Mouse (Mus musculus) G1E (cell line): ENCODE data around the gene 4930558K02Rik. TPM values are rescaled to one million over a fixed set of nuclear protein-coding genes. Genes with fewer than 3 reads are reported as not detected.

Experiments used
- ATAC-seq: 2 replicates; pipeline ENCODE4 v1.8.0; 2016; ENCODE audit warnings: mild to moderate bottlenecking; ENCODE audit not compliant: insufficient number of reproducible peaks, poor library complexity, low FRiP score, severe bottlenecking; ENCODE audit errors: extremely low read depth
- DNase-seq: peaks from one replicate; pipeline ENCODE4 v3.0.0; 2012; ENCODE audit warnings: low spot score
- H3K27me3 ChIP-seq: 2 replicates; pipeline ENCODE4 v1.6.1; 2012; ENCODE audit warnings: mild to moderate bottlenecking, low read length, inconsistent platforms; ENCODE audit not compliant: insufficient read depth
- H3K36me3 ChIP-seq: replicated peaks from 2 replicates; pipeline ENCODE3; 2012; ENCODE audit warnings: mild to moderate bottlenecking, inconsistent platforms
- H3K4me1 ChIP-seq: 2 replicates; pipeline ENCODE4 v1.6.1; 2012; ENCODE audit warnings: low read depth, low read length, inconsistent platforms, mixed read lengths; ENCODE audit not compliant: insufficient read depth
- H3K4me3 ChIP-seq: 2 replicates; pipeline ENCODE4 v1.5.1; 2012; ENCODE audit warnings: low read depth, mild to moderate bottlenecking, inconsistent platforms, low read length, moderate library complexity, mixed read lengths
- H3K9me3 ChIP-seq: replicated peaks from 2 replicates; pipeline ENCODE4 v1.6.1; 2012; ENCODE audit warnings: inconsistent platforms
- CTCF ChIP-seq: IDR thresholded peaks from 2 replicates; pipeline ENCODE4 v1.5.1; 2012; ENCODE audit warnings: low read depth, low read length, inconsistent platforms, mixed read lengths
- GATA1 ChIP-seq: IDR thresholded peaks from 2 replicates; pipeline ENCODE4 v1.6.1; 2012; ENCODE audit warnings: borderline replicate concordance, low read length, inconsistent platforms, mixed read lengths
- GATA2 ChIP-seq: IDR thresholded peaks from 2 replicates; pipeline ENCODE4 v1.6.1; 2012; ENCODE audit warnings: low read depth, low read length, inconsistent platforms, borderline replicate concordance
- POLR2AphosphoS5 ChIP-seq: IDR thresholded peaks from 2 replicates; pipeline ENCODE4 v1.6.1; 2012; ENCODE audit warnings: low read depth, low read length, inconsistent platforms; ENCODE audit not compliant: insufficient replicate concordance
- TAL1 ChIP-seq: conservative IDR thresholded peaks from 2 replicates; pipeline ENCODE4 v1.6.1; 2012; ENCODE audit warnings: low read depth, low read length, inconsistent platforms, mixed read lengths
- polyA plus RNA-seq: library from polyadenylated mRNA; stranded (reverse); fragments of >175 nt; gene quantifications from 2 replicates; pipeline ENCODE4 v1.2.3, GENCODE M21; 2012
- total RNA-seq, 2 experiments: library from RNA; stranded (forward) in 1 of 2; stranded (reverse) in 1 of 2; fragments of 200-1000 nt in 1 of 2; fragments of >200 nt in 1 of 2; fragmentation: Nextera tagmentation in 1 of 2; gene quantifications; 2 replicates each; pipeline ENCODE4 v1.2.3; 2014 to 2017

4930558K02Rik gene
- total and polyA plus RNA-seq, 3 experiments, result not detected

- DNase-seq, result no peak
- H3K27me3 ChIP-seq, result peaks cover 7% of the 10 kb centered on the region
- H3K36me3 ChIP-seq, result no peaks in the 10 kb centered on the region
- H3K9me3 ChIP-seq, result no peaks in the 10 kb centered on the region
- no peak overlapping the region for H3K4me3 ChIP-seq
- H3K4me1 ChIP-seq, result peaks cover 4% of the 10 kb centered on the region; the same call in 1 of the 2 replicates
- no peak for TF ChIP-seq POLR2AphosphoS5
- TF ChIP-seq TAL1, result no peak
- TF ChIP-seq GATA1, result no peak
- TF ChIP-seq GATA2, result no peak
- TF ChIP-seq CTCF, result no peak
- ATAC-seq, result no peak
Observed at GRCm38 (mm10) chr1:161999338-161999737, 19.9 kb upstream of the 4930558K02Rik start.

- Histone ChIP-seq H3K9me3 (no peaks in the 10 kb centered on the region), H3K4me3 (no peak overlapping the region), H3K36me3 (no peaks in the 10 kb centered on the region), H3K27me3 (peaks cover 7% of the 10 kb centered on the region), H3K4me1 (peaks cover 4% of the 10 kb centered on the region; the same call in 1 of the 2 replicates)
- no peak for TF ChIP-seq POLR2AphosphoS5
- no peak for TF ChIP-seq GATA2
- no peak for TF ChIP-seq CTCF
- TF ChIP-seq TAL1, result no peak
- no peak for TF ChIP-seq GATA1
- DNase-seq (no peak), ATAC-seq (no peak)
Observed at GRCm38 (mm10) chr1:161998781-161999180, 19.3 kb upstream of the 4930558K02Rik start.

- Histone ChIP-seq H3K27me3 (peaks cover 11% of the 10 kb centered on the region), H3K36me3 (no peaks in the 10 kb centered on the region), H3K4me3 (no peak overlapping the region), H3K4me1 (no peaks in the 10 kb centered on the region), H3K9me3 (no peaks in the 10 kb centered on the region)
- DNase-seq (no peak), ATAC-seq (no peak)
- TF ChIP-seq GATA2 (no peak), GATA1 (no peak), TAL1 (no peak), CTCF (no peak)
Observed at GRCm38 (mm10) chr1:161992389-161992788, 13.0 kb upstream of the 4930558K02Rik start.

- ATAC-seq, result no peak
- no peak for DNase-seq
- Histone ChIP-seq H3K9me3 (no peaks in the 10 kb centered on the region), H3K36me3 (no peaks in the 10 kb centered on the region), H3K4me3 (no peak overlapping the region), H3K27me3 (peaks cover 12% of the 10 kb centered on the region), H3K4me1 (no peaks in the 10 kb centered on the region)
- TF ChIP-seq POLR2AphosphoS5 (no peak), TAL1 (no peak), GATA2 (no peak), CTCF (no peak), GATA1 (no peak)
Observed at GRCm38 (mm10) chr1:161991846-161992245, 12.4 kb upstream of the 4930558K02Rik start.

GRCm38 (mm10) chr1:161990684-161991578, 11.5 kb upstream of the 4930558K02Rik start:
- no peak overlapping the region for H3K4me3 ChIP-seq
- TF ChIP-seq GATA2 (no peak), TAL1 (no peak), GATA1 (no peak), POLR2AphosphoS5 (no peak), CTCF (no peak)
- H3K36me3 ChIP-seq, result no peaks in the 10 kb centered on the region
- no peak for DNase-seq
- no peak for ATAC-seq
- peaks cover 16% of the 10 kb centered on the region for H3K27me3 ChIP-seq
- no peaks in the 10 kb centered on the region for H3K9me3 ChIP-seq
- no peaks in the 10 kb centered on the region for H3K4me1 ChIP-seq

- ATAC-seq (no peak), DNase-seq (no peak)
- no peaks in the 10 kb centered on the region for H3K9me3 ChIP-seq
- no peaks in the 10 kb centered on the region for H3K36me3 ChIP-seq
- peaks cover 23% of the 10 kb centered on the region for H3K27me3 ChIP-seq
- H3K4me1 ChIP-seq, result no peaks in the 10 kb centered on the region
- no peak overlapping the region for H3K4me3 ChIP-seq
- TF ChIP-seq TAL1 (no peak), GATA1 (no peak), GATA2 (no peak), CTCF (no peak), POLR2AphosphoS5 (no peak)
Observed at GRCm38 (mm10) chr1:161983979-161984566, 4.6 kb upstream of the 4930558K02Rik start.
